8 mouse cellular contexts compared by ENCODE assay signal in genomic region chr2:101796287-101797115, GRCm38 (mm10).
DNase-seq lines count a peak whose midpoint lies in the region; ATAC-seq lines count a peak whose summit lies in the region.

No protein-coding gene starts in this region.

- peak; percentile 83 for ATAC-seq in common myeloid progenitor, adult 5-6 weeks (replicated peaks; ENCODE audit: low read depth, poor library complexity, severe bottlenecking)
- peak; percentile 85 for ATAC-seq in megakaryocyte, adult 5-6 weeks (ENCODE audit: poor library complexity, severe bottlenecking)

- intact Hi-C loops in gastrocnemius, postnatal 14 days (cut with DNase I; ENCODE audit: low total_unique reads) = no loop called here
- intact Hi-C loops in left cerebral cortex, postnatal 10 days (cut with DNase I) = loop anchor here (5.0 kb wide), 1 partner anchor 79 kb away; no protein-coding TSS in a partner anchor

- peak; percentile 32 for DNase-seq in T-cell, adult 2 months (ENCODE audit: low spot score)
- DNase-seq in gastrocnemius, postnatal 14 days = peak; percentile 76
- peak; percentile 47 for DNase-seq in hindlimb bud, embryonic 11.5 days (ENCODE audit: extremely low spot score, low read depth, low spot score)
- peak; percentile 40 to 86 for DNase-seq in left cerebral cortex, postnatal 10 days (ENCODE audit: extremely low spot score in 1 of 2, low spot score in 2 of 2)
- peak; percentile 43 for DNase-seq in right cerebral cortex, adult 18-20 months
- peak; percentile 36 to 54 for DNase-seq in urinary bladder, adult 18-20 months (ENCODE audit: low spot score in 2 of 2)

Comparison
In these comparisons a context has a peak if more than half of its experiments do, and no peak if none do; other contexts are left out.
1. Peak in every context shown above with its lines: DNase-seq and ATAC-seq.